Mouse (Mus musculus) stomach, postnatal 0 days (tissue): ENCODE measurements around the gene Gpam. TPM values are rescaled to one million over a fixed set of nuclear protein-coding genes. Genes with fewer than 3 reads are reported as not detected.
"Not testable (repeated sequence)": the region's sequence is repeated elsewhere in the genome, so short reads cannot be mapped to it uniquely, and the experiment has no call there.

Experiments used
- ATAC-seq: fragments of 200-750 bp; cut with Nextera tagmentation; 2 replicates; pipeline ENCODE4 v1.8.0; 2017; ENCODE audit not compliant: low FRiP score, low TSS enrichment
- DNase-seq: peaks from one replicate; pipeline ENCODE4 v3.0.0-alpha.2; 2016; ENCODE audit warnings: low spot score
- H3K27ac ChIP-seq: fragments of 300-500 bp; sonication (generic); replicated peaks from 2 replicates; pipeline ENCODE4 v1.5.1; 2014; ENCODE audit warnings: mild to moderate bottlenecking, control low read depth
- H3K27me3 ChIP-seq: fragments of 300-500 bp; sonication (generic); 2 replicates; pipeline ENCODE4 v1.6.1; 2014; ENCODE audit warnings: low read length; ENCODE audit not compliant: control insufficient read depth, insufficient read depth
- H3K36me3 ChIP-seq: fragments of 300-500 bp; sonication (generic); 2 replicates; pipeline ENCODE4 v1.6.1; 2014; ENCODE audit warnings: low read length, mixed read lengths; ENCODE audit not compliant: control insufficient read depth, insufficient read depth
- H3K4me1 ChIP-seq: fragments of 300-500 bp; sonication (generic); replicated peaks from 2 replicates; pipeline ENCODE4 v1.6.1; 2014; ENCODE audit warnings: antibody characterized with exemption; ENCODE audit not compliant: control insufficient read depth, insufficient read depth
- H3K4me2 ChIP-seq: fragments of 300-500 bp; sonication (generic); replicated peaks from 2 replicates; pipeline ENCODE4 v1.6.1; 2014; ENCODE audit warnings: low read depth, mild to moderate bottlenecking, control low read depth, moderate library complexity
- H3K4me3 ChIP-seq: fragments of 300-500 bp; sonication (generic); 2 replicates; pipeline ENCODE4 v1.5.1; 2014; ENCODE audit warnings: low read depth, low read length, control low read depth
- H3K9ac ChIP-seq: fragments of 300-500 bp; sonication (generic); 2 replicates; pipeline ENCODE4 v1.6.1; 2014; ENCODE audit warnings: mild to moderate bottlenecking, low read length, control low read depth, mixed read lengths
- H3K9me3 ChIP-seq: fragments of 300-500 bp; sonication (generic); 2 replicates; pipeline ENCODE4 v1.6.1; 2016; ENCODE audit warnings: low read length; ENCODE audit not compliant: control insufficient read depth
- CTCF ChIP-seq: IDR thresholded peaks from 2 replicates; pipeline ENCODE4 v1.5.1; 2016; ENCODE audit warnings: antibody characterized with exemption, low read depth, mild to moderate bottlenecking, moderate library complexity
- EP300 ChIP-seq: optimal IDR thresholded peaks from 2 replicates; pipeline ENCODE3; 2016; ENCODE audit warnings: antibody characterized with exemption
- WGBS: fragments of 180-500 bp; shearing (Covaris S2); extraction: QIAGEN DNeasy Blood & Tissue Kit; methylation state at CpG from one replicate; pipeline ENCODE4 v1.1.7; 2014; 5-methylcytosine and 5-hydroxymethylcytosine counted together
- polyA plus RNA-seq: library from polyadenylated mRNA; unstranded; fragments of >200 nt; fragmentation: Nextera tagmentation; extraction: Ambion mirVana; gene quantifications from 2 replicates; pipeline ENCODE4 v1.2.1, GENCODE M21; 2015

Gene Gpam
- polyA plus RNA-seq, 1 experiment from 2014 or later: 12.5 TPM

DNA sequence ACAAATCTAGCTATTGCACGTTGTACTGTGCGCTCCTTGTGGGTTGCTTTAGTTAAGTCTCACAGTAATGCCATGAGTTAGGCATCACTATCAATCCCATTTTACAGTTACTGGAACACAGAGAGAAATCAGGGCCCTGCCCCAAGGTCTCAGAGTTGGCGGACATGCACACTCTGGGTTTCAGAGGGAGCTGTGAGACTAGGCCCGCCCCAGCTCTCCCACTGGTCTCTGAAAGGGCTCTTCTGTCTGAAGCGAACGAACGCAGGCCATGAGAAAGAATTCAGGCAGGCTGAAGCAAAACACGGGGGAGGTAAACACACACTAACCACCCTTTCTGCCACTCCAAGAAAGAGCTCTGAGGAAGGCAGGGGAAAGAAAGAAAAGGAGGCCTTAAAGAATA is 31.6 kb upstream of the Gpam start:
- DNase-seq: no peak
- no peak for ATAC-seq
- no peaks in the 10 kb centered on the region for H3K27me3 ChIP-seq
- TF ChIP-seq CTCF: no peak
- no peak for TF ChIP-seq EP300
- 62% methylated on average over 8 of the region's 8 CpGs for WGBS
- H3K36me3 ChIP-seq: no peaks in the 10 kb centered on the region
- no peaks in the 10 kb centered on the region for H3K4me1 ChIP-seq
- H3K27ac ChIP-seq: no peak overlapping the region
- H3K9ac ChIP-seq: no peak overlapping the region
- H3K4me2 ChIP-seq: no peak overlapping the region
- no peaks in the 10 kb centered on the region for H3K9me3 ChIP-seq
- no peak overlapping the region for H3K4me3 ChIP-seq

DNA sequence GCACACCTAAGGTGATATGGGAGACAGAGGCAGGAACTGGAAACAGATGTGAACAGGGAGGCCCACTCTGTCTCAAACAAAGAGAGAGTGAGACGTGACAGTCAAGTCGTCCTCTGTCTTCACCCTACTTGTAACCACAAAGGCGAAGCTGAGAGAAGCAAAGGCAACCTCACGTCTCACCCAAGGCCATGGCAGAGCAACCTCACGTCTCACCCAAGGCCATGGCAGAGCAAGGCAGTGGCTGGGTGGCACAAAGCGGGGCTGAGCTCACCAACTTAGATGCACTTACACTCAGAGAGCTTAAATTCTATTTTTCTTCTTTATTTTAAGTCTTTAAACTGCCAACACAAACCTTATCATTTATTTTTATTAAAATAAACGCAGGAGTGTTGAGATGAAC is 30.0 kb upstream of the Gpam start:
- H3K9ac ChIP-seq: no peak overlapping the region
- H3K27me3 ChIP-seq: no peaks in the 10 kb centered on the region
- no peaks in the 10 kb centered on the region for H3K36me3 ChIP-seq
- H3K9me3 ChIP-seq: no peaks in the 10 kb centered on the region
- 87% methylated on average over 7 of the region's 7 CpGs for WGBS
- no peak overlapping the region for H3K27ac ChIP-seq
- ATAC-seq (no peak), DNase-seq (no peak)
- no peak overlapping the region for H3K4me3 ChIP-seq
- no peaks in the 10 kb centered on the region for H3K4me1 ChIP-seq
- no peak overlapping the region for H3K4me2 ChIP-seq
- TF ChIP-seq CTCF (no peak), EP300 (no peak)

DNA sequence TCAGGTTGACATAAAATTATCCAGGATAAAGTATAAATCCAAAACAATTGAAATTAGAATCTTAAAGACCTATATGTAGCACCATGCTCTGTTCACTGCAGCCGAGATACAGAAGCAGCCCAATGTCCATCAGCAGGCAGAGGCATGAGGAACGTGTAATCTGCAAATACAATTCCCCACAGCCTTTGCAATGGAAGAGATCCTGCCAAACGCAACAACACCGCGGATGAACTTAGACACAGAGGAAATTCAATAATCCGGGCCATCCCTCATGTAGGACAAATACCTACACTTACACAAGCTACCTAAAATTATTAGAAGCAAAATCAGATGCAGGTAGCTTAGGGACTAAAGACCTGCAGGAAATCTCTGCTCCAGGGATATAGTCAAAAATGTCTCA is 25.9 kb upstream of the Gpam start:
- 89% methylated on average over 6 of the region's 6 CpGs for WGBS
- Histone ChIP-seq H3K4me3 (no peak overlapping the region), H3K27ac (no peak overlapping the region), H3K27me3 (no peaks in the 10 kb centered on the region), H3K9ac (no peak overlapping the region), H3K9me3 (no peaks in the 10 kb centered on the region), H3K4me1 (no peaks in the 10 kb centered on the region), H3K36me3 (no peaks in the 10 kb centered on the region), H3K4me2 (no peak overlapping the region)
- TF ChIP-seq CTCF (no peak), EP300 (no peak)
- ATAC-seq: no peak
- no peak for DNase-seq

DNA sequence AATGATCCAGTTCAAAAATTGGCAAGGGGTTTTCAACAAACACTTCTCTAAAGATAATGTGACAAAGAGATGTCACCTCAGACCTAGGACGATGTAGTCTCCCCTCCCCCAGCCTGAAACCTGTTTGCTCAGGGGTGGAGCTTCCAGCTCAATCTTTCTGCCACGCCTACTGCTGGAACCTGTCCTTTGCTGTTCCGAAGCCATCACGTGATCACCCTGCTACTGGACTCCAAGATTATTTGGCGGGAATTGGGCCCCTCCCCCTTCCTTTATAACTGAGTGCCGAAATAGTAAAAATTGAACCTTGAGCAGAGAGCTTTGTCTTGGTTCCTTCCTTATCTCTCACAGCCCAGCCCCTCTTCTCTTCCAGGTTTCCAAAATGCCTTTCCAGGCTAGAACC is 25.2 kb upstream of the Gpam start:
- H3K9me3 ChIP-seq, H3K27ac ChIP-seq, ATAC-seq, DNase-seq, H3K27me3 ChIP-seq, H3K4me3 ChIP-seq, H3K4me1 ChIP-seq, H3K36me3 ChIP-seq, H3K9ac ChIP-seq, H3K4me2 ChIP-seq: not testable (repeated sequence)
- 47% methylated on average over 5 of the region's 6 CpGs for WGBS

DNA sequence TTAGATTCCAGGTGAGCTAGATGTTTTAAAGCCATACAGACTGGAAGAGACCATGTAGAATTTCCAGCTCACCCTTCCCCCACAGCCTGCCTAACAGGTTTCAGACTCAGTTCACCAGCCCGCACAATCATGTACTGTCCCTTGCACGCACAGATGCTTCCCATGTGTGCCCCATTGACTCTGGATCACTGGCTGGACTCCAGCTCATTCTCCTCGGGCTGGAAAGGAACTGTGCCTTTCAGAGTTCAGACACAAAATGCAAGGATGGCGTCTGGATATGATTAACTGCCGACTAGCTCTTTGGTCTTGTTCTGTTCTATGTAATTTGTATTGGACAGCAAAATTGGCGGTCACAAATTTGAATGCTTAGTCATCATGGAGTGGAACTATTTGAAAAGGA is 22.6 kb upstream of the Gpam start:
- H3K4me1 ChIP-seq: no peaks in the 10 kb centered on the region
- H3K9me3 ChIP-seq: no peaks in the 10 kb centered on the region
- no peaks in the 10 kb centered on the region for H3K27me3 ChIP-seq
- H3K36me3 ChIP-seq: no peaks in the 10 kb centered on the region
- ATAC-seq (no peak), DNase-seq (no peak)
- TF ChIP-seq EP300: no peak
- no peak for TF ChIP-seq CTCF
- H3K27ac ChIP-seq: no peak overlapping the region
- WGBS: 53% methylated on average over 6 of the region's 6 CpGs
- H3K4me2 ChIP-seq: no peak overlapping the region
- no peak overlapping the region for H3K4me3 ChIP-seq
- no peak overlapping the region for H3K9ac ChIP-seq

DNA sequence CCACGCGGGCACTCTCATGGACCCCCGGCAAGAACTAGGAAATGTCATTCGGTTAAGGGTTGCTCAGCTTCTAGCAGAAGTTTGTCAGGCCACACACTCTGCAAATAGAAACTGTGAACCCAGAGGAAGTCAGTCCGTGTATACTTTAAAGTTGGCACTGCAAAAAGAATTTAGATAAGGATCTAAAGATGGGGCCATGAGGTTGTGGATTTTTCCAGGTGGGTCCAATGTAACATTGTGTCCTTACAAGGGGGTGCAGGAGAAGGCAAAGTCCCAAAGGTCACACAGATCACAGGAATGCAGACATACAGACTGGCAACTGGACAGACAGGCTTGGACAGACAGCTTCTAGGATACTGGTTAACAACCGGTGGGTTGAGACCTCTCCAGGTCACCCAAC is 21.1 kb upstream of the Gpam start:
- H3K36me3 ChIP-seq: no peaks in the 10 kb centered on the region
- H3K4me2 ChIP-seq: no peak overlapping the region
- 47% methylated on average over 6 of the region's 6 CpGs for WGBS
- TF ChIP-seq EP300 (no peak), CTCF (no peak)
- ATAC-seq: no peak
- no peaks in the 10 kb centered on the region for H3K27me3 ChIP-seq
- H3K9me3 ChIP-seq: no peaks in the 10 kb centered on the region
- no peaks in the 10 kb centered on the region for H3K4me1 ChIP-seq
- no peak overlapping the region for H3K27ac ChIP-seq
- H3K9ac ChIP-seq: no peak overlapping the region
- DNase-seq: no peak
- H3K4me3 ChIP-seq: no peak overlapping the region

DNA sequence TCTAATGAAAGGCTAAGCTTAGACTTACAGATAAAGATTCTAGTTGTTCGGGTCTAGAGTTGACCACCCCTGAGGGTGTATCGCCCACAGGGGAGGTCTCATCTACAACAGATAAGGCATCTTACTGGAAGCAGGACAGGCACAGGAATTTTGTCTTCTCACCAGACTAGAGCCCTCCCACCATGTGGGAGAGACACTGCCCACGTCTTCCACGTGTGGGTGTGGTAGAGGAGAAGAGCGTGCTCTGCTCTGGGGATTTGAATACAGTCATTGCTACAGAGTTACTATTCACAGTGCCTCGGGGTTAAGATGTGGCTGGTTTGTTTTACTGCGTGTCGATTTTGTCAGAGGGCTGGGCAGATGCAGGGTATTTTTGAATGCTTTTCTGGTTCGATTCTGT is 20.5 kb upstream of the Gpam start:
- Histone ChIP-seq H3K9ac (no peak overlapping the region), H3K36me3 (no peaks in the 10 kb centered on the region), H3K4me2 (no peak overlapping the region), H3K27ac (no peak overlapping the region), H3K4me1 (no peaks in the 10 kb centered on the region), H3K9me3 (no peaks in the 10 kb centered on the region), H3K4me3 (no peak overlapping the region), H3K27me3 (no peaks in the 10 kb centered on the region)
- no peak for DNase-seq
- TF ChIP-seq CTCF (no peak), EP300 (no peak)
- 53% methylated on average over 9 of the region's 9 CpGs for WGBS
- ATAC-seq: no peak
